Mouse (Mus musculus) embryonic facial prominence, embryonic 10.5 days (tissue): ENCODE results near the gene Rhov. TPM values are rescaled to one million over a fixed set of nuclear protein-coding genes. Genes with fewer than 3 reads are reported as not detected.

Source experiments
- DNase-seq: peaks from one replicate; pipeline ENCODE4 v3.0.0-alpha.2; 2017; ENCODE audit warnings: low spot score
- H3K27ac ChIP-seq: fragments of 300-500 bp; sonication (generic); replicated peaks from 2 replicates; pipeline ENCODE4 v1.5.1; 2016; ENCODE audit warnings: mild to moderate bottlenecking
- H3K27me3 ChIP-seq: fragments of 300-500 bp; sonication (generic); replicated peaks from 2 replicates; pipeline ENCODE4 v1.6.1; 2016; ENCODE audit warnings: low read depth, mild to moderate bottlenecking; ENCODE audit not compliant: poor library complexity, severe bottlenecking
- H3K36me3 ChIP-seq: fragments of 300-500 bp; sonication (generic); replicated peaks from 2 replicates; pipeline ENCODE4 v1.6.1; 2016; ENCODE audit warnings: mild to moderate bottlenecking, moderate library complexity
- H3K4me1 ChIP-seq: fragments of 300-500 bp; sonication (generic); 2 replicates; pipeline ENCODE4 v1.6.1; 2016
- H3K4me3 ChIP-seq: fragments of 300-500 bp; sonication (generic); 2 replicates; pipeline ENCODE4 v1.5.1; 2016; ENCODE audit warnings: mild to moderate bottlenecking, moderate library complexity
- H3K9me3 ChIP-seq: fragments of 300-500 bp; sonication (generic); 2 replicates; pipeline ENCODE4 v1.6.1; 2016; ENCODE audit warnings: mild to moderate bottlenecking
- WGBS: fragments of 180-500 bp; shearing (Covaris S2); methylation state at CpG from one replicate; pipeline ENCODE4 v1.1.7; 2016; 5-methylcytosine and 5-hydroxymethylcytosine counted together
- polyA plus RNA-seq: library from polyadenylated mRNA; unstranded; fragments of >200 nt; fragmentation: Nextera tagmentation; extraction: Ambion mirVana; gene quantifications from 2 replicates; pipeline ENCODE4 v1.2.1, GENCODE M21; 2016

Rhov gene
- polyA plus RNA-seq, 1 experiment from 2014 or later, result 2.5 TPM

DNA sequence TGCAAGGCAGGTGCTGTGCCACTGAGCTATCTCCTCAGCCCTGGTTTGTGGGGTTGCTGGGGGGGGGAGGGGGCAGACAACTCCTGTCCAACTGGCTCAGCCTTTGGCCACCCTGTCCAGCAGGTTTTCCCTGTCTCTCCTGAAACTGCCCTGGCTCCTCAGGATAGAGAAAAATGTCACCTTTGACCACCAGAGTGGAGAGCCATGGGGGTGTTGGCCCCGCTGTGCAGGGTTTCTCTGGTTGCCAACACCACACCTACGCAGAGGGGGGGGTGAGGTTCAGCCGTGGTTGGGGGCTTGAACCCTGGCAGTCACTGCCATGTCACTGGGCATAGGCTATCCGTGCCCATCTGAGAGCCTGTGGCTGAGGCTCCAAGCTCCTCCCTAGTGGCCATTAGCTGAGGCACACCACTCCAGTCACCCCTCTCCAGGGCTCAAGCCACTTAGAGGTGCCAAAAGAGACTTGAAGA lies 21.4 kb downstream of the Rhov start:
- Histone ChIP-seq H3K4me1 (peaks cover 12% of the 10 kb centered on the region), H3K36me3 (0 out of 2 replicates have a peak, but pooled peaks cover 4% of the 10 kb centered on the region), H3K9me3 (no peaks in the 10 kb centered on the region), H3K27me3 (peaks cover 13% of the 10 kb centered on the region; the same call in 1 of the 2 replicates), H3K4me3 (no peak overlapping the region), H3K27ac (no peak overlapping the region)
- no peak for DNase-seq
- WGBS, result 68% methylated on average over 4 of the region's 4 CpGs

DNA sequence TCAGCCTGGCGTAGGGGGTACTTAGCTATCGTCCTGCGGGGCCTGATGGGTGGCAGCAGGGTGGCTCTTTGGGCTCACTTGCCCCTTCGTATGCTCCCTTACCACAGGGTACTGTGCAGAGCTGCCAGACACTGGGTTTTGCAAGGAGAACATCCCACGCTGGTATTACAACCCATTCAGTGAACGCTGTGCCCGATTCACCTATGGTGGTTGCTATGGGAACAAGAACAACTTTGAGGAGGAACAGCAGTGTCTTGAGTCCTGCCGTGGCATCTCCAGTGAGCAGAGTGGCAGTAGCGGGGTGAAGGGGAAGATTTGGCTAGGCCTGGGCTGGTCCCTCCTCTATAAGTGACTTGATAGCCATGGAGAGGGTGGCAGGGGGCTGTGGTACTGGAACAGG lies 23.2 kb downstream of the Rhov start:
- DNase-seq, result no peak
- H3K9me3 ChIP-seq, result no peaks in the 10 kb centered on the region
- no peak overlapping the region for H3K4me3 ChIP-seq
- no peak overlapping the region for H3K27ac ChIP-seq
- no peaks in the 10 kb centered on the region for H3K27me3 ChIP-seq
- peaks cover 12% of the 10 kb centered on the region for H3K4me1 ChIP-seq
- 86% methylated on average over 9 of the region's 9 CpGs for WGBS
- H3K36me3 ChIP-seq, result 0 out of 2 replicates have a peak, but pooled peaks cover 4% of the 10 kb centered on the region

DNA sequence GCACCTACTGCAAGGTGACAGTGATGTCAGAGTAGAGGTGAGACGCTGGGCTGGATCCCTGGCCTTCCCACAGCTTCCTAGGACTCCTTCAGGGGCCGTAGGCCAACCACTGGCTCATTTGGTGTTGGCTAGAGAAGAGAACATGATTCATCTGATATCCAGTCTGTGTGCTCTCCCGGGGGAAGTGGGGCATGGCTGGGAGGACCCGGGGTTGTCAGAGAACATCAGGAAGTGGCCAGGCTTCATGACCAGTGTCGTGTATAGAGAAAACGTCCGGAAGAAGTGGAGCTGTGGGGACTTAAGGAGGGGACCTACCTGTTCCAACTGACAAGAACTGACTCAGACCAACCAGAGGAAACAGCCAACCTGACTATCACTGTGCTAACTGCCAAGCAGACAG lies 25.8 kb downstream of the Rhov start:
- H3K9me3 ChIP-seq, result no peaks in the 10 kb centered on the region
- WGBS, result 86% methylated on average over 7 of the region's 7 CpGs
- 0 out of 2 replicates have a peak, but pooled peaks cover 6% of the 10 kb centered on the region for H3K4me1 ChIP-seq
- 0 out of 2 replicates have a peak, but pooled peaks cover 4% of the 10 kb centered on the region for H3K36me3 ChIP-seq
- H3K4me3 ChIP-seq, result no peak overlapping the region
- H3K27ac ChIP-seq, result no peak overlapping the region
- peaks cover 11% of the 10 kb centered on the region for H3K27me3 ChIP-seq
- DNase-seq, result no peak

DNA sequence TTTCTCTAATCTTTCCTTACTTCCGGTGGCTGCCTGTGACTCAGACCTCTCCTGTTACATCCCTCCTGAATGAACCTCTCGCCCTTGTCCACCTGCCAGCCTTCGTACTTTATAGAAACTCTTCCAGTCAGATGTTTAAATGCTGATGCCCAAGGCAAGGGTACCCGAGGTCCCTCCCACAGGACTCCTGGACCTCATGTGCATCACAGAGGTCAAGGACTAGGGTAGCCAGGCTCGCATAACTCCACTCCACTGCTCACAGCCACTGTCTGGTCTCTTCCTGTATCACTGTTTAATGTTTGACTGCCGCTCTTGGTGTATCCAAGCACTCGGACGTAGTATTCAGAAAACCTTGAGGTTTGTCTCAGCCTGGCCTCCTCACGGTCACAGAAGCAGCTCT lies 28.5 kb downstream of the Rhov start:
- H3K27me3 ChIP-seq, result peaks cover 38% of the 10 kb centered on the region
- H3K4me3 ChIP-seq, result no peak overlapping the region
- no peak for DNase-seq
- peaks cover 6% of the 10 kb centered on the region for H3K4me1 ChIP-seq
- 78% methylated on average over 9 of the region's 9 CpGs for WGBS
- H3K36me3 ChIP-seq, result 0 out of 2 replicates have a peak, but pooled peaks cover 4% of the 10 kb centered on the region
- no peak overlapping the region for H3K27ac ChIP-seq
- H3K9me3 ChIP-seq, result no peaks in the 10 kb centered on the region

DNA sequence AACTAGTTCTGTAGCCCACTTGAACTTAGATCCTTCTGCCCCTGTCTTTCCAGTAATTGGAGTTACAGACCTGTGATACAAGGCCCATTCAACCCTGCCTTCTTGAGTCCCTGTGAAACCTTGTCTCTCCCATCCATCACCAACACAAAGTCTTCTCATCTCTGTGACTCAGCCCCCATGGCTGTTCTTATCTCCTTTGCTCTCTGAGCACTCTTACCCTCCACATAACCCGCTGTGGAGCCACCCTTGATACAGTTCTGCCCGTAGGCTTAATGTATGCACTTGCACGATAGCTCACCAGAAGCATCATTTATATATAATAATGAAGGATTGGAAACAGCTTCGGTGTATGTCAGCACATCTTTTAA lies 30.3 kb downstream of the Rhov start:
- no peak overlapping the region for H3K27ac ChIP-seq
- H3K4me3 ChIP-seq, result no peak overlapping the region
- H3K36me3 ChIP-seq, result no peaks in the 10 kb centered on the region
- peaks cover 15% of the 10 kb centered on the region for H3K4me1 ChIP-seq
- no peaks in the 10 kb centered on the region for H3K9me3 ChIP-seq
- no peak for DNase-seq
- WGBS, result 89% methylated on average over 4 of the region's 4 CpGs
- H3K27me3 ChIP-seq, result peaks cover 55% of the 10 kb centered on the region

DNA sequence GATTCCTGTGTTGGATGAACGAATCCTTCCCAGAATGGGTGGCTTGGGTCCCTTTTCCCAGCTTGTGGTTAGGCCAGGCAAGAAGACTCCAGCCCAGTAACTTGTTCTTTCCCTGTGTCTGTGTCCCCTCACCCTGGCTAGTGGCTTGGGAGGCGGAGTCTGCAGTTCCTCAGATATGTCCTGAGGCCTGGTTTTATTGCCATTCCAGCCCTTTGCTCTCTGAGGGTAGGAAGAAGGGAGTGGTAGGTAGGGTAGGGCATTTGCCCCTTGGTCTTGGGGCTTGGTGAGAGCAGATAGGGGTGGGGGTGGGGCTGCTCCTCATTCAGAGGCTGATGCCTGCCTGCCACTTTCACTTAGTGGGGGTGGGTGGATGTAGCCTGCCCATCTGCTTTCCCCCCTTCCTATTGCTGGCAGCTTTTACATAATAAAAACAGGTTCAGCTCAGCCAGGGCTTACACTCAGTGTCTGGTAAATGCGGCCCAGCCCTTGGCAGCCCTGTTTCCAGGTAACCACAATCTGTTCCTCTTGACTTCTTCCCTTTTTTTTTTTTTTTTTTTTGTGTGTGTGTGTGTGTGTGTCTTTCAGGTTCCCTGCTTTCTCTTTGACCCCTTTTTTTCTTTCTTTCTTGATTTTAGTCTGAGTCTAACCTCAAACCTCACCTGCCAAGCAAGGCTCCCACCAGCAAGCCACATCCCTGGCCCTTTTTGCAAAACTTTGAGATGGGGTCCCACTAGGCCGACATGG lies 30.8 kb downstream of the Rhov start:
- no peak for DNase-seq
- WGBS, result 62% methylated on average over 4 of the region's 4 CpGs
- Histone ChIP-seq H3K27ac (no peak overlapping the region), H3K4me3 (no peak overlapping the region), H3K9me3 (no peaks in the 10 kb centered on the region), H3K27me3 (peaks cover 61% of the 10 kb centered on the region), H3K4me1 (peaks cover 15% of the 10 kb centered on the region), H3K36me3 (no peaks in the 10 kb centered on the region)

DNA sequence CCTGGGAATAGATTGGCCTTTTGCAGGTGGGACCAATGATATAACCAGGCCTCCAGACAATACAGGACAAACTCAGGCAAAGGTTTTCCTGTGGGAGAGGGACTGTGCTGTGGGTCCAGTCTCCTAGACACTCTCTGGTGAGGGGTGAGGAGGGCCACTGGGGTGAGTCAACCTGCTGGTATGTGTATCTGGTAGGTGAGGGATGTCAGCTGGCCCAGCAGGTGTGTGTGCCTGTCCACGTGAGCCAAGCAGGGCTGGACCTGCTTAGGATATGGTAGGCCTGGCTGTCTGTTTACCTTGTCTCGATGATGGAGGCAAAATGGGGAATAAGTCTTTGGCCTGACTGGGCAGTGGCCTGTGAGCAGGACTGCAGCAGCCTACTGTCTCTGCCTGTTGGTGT lies 32.4 kb downstream of the Rhov start:
- WGBS, result 60% methylated on average over 2 of the region's 2 CpGs
- Histone ChIP-seq H3K27me3 (peaks cover 76% of the 10 kb centered on the region), H3K27ac (no peak overlapping the region), H3K4me1 (peaks cover 15% of the 10 kb centered on the region), H3K36me3 (no peaks in the 10 kb centered on the region), H3K4me3 (peak overlapping the region; percentile 61; the same call in 1 of the 2 replicates), H3K9me3 (no peaks in the 10 kb centered on the region)
- DNase-seq, result no peak

DNA sequence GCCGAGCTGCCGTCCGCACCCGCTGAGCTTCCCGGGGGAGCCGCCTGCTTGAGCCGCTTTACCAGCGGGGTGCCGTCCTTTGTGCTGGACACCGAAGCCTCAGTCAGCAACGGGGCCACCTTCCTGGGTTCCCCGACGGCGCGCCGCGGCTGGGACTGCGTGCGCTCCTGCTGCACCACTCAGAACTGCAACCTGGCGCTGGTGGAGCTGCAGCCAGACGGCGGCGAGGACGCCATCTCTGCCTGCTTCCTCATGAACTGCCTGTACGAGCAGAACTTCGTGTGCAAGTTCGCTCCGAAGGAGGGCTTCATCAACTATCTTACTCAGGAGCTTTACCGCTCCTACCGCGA lies 33.2 kb downstream of the Rhov start:
- H3K4me1 ChIP-seq, result peaks cover 15% of the 10 kb centered on the region
- DNase-seq, result peak; percentile 53
- H3K9me3 ChIP-seq, result no peaks in the 10 kb centered on the region
- H3K36me3 ChIP-seq, result no peaks in the 10 kb centered on the region
- H3K27ac ChIP-seq, result peak overlapping the region; percentile 78
- 1% methylated on average over 31 of the region's 31 CpGs for WGBS
- H3K27me3 ChIP-seq, result peaks cover 77% of the 10 kb centered on the region
- peak overlapping the region; percentile 61 for H3K4me3 ChIP-seq

DNA sequence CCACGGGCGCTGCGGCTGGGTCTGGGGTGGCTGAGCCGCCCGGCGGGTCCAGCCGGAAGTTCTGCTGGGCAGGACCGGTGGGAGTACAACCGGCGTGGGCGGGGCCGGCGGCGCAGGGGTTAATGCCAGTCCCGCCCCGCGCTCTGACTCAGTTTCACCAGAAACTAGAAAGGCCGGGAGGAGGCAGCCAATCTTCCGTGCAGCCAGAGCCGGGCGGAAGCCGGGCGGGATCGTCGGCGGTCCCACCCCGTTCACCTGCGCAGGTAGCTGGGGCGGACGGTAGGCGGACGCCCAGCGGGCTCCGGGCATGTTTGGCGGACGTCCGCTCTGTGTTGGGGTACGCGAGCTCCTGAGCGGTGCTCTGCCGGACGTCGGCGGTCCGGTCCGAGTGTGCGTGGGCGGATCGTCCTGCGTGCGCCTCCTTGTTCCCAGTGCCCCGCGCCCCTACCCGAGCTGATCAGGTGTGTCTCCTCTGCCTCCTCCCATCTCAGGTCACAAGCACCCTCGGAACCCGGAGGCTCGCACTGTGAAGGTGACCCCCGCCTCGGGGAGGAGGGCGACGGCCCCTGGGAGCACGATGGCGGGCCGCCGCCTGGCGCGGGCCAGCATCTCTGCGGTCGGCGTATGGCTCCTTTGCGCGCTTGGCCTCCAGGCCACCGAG lies 33.7 kb downstream of the Rhov start, which contains the start of gene Spint1:
Gene Spint1 (plus strand): TSS at position 153 of the 661 bp plus-strand sequence.
- peaks cover 15% of the 10 kb centered on the region for H3K4me1 ChIP-seq
- H3K27ac ChIP-seq, result peak within 1 kb of the TSS; percentile 78
- DNase-seq, result peak; percentile 59
- no peaks in the 10 kb centered on the region for H3K36me3 ChIP-seq
- H3K27me3 ChIP-seq, result peaks cover 77% of the 10 kb centered on the region
- under 1% methylated on average over 73 of the region's 73 CpGs for WGBS
- peak within 1 kb of the TSS; percentile 61 for H3K4me3 ChIP-seq
- no peaks in the 10 kb centered on the region for H3K9me3 ChIP-seq

DNA sequence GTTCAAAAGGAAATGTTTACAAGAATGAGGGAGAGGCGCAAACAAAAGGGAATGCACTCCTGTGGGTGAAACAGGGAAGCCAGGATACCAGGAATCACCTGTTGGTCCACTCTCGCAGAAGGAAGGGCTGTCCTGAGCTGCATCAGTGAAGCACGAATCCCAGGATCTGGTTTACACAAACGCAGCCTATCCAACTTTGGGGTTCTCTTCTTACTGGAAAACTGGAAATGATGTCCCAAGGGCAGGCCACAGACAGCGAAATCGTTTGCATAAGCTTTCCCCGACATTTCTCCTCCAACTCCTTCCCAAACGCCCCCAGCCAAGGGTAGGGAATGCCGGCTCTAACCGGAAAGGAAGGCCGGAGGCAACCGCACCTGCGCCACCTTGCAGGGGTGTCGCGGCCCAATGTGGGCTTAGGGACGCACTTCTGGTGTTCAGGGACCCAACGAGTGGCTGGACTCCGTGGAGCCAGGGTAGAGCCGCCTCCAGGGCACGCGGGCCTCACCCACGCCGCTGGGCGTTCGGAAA lies 34.3 kb downstream of the Rhov start:
- peaks cover 77% of the 10 kb centered on the region for H3K27me3 ChIP-seq
- WGBS, result 5% methylated on average over 25 of the region's 25 CpGs
- no peaks in the 10 kb centered on the region for H3K36me3 ChIP-seq
- no peaks in the 10 kb centered on the region for H3K9me3 ChIP-seq
- peak overlapping the region; percentile 61 for H3K4me3 ChIP-seq
- H3K4me1 ChIP-seq, result peaks cover 15% of the 10 kb centered on the region
- no peak for DNase-seq
- peak overlapping the region; percentile 78; the same call in 1 of the 2 replicates for H3K27ac ChIP-seq

DNA sequence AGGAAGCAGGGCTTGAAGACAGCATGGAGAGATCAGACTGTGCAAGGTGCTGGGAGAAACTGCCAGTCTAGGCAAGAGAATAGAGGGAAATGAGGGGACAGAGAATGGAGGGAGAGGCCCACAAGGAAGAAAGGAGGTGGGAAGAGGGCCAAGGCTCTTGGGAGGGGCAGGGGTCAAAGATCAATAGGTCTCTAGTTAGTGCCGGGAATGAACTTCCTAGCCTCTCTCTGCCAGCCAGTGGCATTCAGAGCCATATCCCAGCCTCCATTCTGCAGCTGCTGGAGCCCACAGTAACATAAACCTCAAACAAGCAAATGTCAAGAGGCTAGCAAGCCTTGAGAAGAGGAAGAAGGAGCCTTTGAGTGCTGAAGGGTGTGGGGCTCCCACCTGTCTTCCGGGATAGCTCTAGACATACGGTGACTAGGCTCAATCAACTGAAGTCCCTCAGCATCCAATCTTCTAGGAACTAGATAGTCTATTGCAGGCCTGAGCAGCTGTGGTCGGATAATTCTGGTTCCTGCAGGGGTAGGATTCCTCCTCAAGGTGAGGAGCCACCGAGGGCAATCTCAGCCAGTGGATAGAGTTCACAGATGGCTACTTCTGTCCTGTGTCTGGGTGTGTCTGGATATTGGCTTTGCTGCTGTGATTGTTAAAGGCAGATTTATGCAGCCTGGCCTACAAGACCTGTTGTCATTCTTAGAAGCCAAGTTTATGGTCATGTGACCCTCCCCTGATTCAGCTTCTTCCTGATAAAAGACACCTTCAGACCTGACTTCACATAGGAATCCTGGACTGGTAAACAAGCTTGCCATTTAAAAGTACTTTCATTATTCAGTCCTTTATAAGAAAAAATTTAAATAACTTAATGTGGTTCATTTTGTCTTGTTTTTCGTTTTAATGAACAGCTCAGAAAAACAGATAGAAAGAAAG lies 41.0 kb downstream of the Rhov start, which contains the start of gene Ppp1r14d:
Gene Ppp1r14d (minus strand): TSS at position 132 of the 930 bp plus-strand sequence.
- H3K27ac ChIP-seq, result no peak within 1 kb of the TSS
- H3K4me3 ChIP-seq, result no peak within 1 kb of the TSS
- H3K4me1 ChIP-seq, result peaks cover 13% of the 10 kb centered on the region; the same call in 1 of the 2 replicates
- no peak for DNase-seq
- H3K36me3 ChIP-seq, result no peaks in the 10 kb centered on the region
- H3K9me3 ChIP-seq, result no peaks in the 10 kb centered on the region
- peaks cover 14% of the 10 kb centered on the region for H3K27me3 ChIP-seq
- 68% methylated on average over 6 of the region's 6 CpGs for WGBS
